Mouse (Mus musculus) left cerebral cortex, adult 2 months (tissue): Measurements from ENCODE around the gene Klk8. TPM values are rescaled to one million over a fixed set of nuclear protein-coding genes. Genes with fewer than 3 reads are reported as not detected.
A peak's percentile ranks its signal among the peaks of the same experiment; 100 is the strongest.

ENCODE experiments used
- DNase-seq, 2 experiments: peaks; one replicate each; pipeline ENCODE4 v3.0.0; 2021 to 2022; ENCODE audit warnings: low spot score in 2 of 2, mixed read lengths in 1 of 2; ENCODE audit errors: extremely low spot score in 1 of 2
- H3K27ac ChIP-seq: fragments of 200-600 bp; 2 replicates; pipeline ENCODE4 v1.8.1; 2022
- H3K4me3 ChIP-seq: fragments of 200-600 bp; 2 replicates; pipeline ENCODE4 v1.8.1; 2022
- CTCF ChIP-seq: fragments of 200-600 bp; IDR thresholded peaks from 2 replicates; pipeline ENCODE4 v1.8.1; 2022; ENCODE audit warnings: antibody characterized with exemption, mild to moderate bottlenecking, moderate library complexity
- intact Hi-C: fragments of 180-260 bp; cut with DNase I; formaldehyde crosslinking; loops from one replicate; pipeline ENCODE4 v1.15.1; 2025
- total RNA-seq, 2 experiments: library from RNA; stranded (reverse); gene quantifications; 2 replicates each; pipeline ENCODE4 v1.2.3; 2021

Gene Klk8
- total RNA-seq, 2 experiments from 2014 or later = 2.3 to 3.7 TPM

DNA sequence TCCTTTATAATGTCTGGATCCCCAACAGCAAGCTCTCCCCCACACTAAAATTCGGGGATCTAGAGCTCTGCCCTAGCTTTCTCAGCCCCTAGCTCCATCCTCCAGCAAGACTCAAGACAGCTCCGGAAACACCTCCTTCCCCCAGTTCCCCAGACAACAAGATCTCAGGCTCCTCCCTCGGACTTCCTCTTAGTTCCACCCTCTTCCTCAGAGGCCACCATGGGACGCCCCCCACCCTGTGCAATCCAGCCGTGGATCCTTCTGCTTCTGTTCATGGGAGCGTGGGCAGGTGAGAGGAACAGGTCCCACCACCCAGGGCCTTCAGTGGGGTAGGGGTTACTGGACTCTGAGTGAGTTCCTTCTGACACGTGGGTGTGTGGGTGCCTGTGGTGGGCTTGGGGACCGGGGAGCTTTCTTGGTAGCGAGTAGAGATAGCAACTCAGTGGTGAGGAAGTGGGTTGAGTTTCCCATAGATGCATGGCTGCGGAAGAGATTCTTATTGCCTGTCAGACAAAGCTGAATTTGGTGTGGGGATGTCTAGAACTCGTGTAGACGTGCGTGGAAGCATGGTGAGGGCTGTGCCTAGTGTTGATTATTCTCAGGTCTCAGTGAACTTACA lies 576 bp downstream of the Klk8 start:
- H3K27ac ChIP-seq = no peak overlapping the region
- TF ChIP-seq CTCF = no peak
- H3K4me3 ChIP-seq = peak overlapping the region; percentile 56; the same call in 1 of the 2 replicates
- intact Hi-C loops = no loop called here
- no peak for DNase-seq

DNA sequence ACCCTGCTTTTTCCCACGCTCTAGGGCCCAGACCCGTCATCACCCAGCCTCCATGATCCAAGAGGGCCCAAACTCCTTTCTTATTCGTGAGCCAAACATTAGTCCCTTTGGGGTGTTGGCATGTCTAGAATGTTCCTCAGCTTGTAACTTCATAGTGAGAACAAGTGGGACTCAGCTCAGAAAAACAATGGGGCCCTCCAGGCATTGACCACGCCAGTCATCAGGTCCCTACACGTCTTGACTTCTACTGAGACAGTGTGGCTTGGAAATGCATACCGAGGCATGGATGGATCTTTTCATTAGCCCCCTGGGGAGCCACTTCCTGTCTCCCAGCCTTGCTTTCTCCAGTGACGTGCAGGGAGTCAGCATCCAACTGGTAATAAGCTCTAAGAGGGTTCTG lies 2.5 kb downstream of the Klk8 start:
- TF ChIP-seq CTCF = no peak
- intact Hi-C loops = no loop called here
- no peak for DNase-seq
- no peak overlapping the region for H3K4me3 ChIP-seq
- H3K27ac ChIP-seq = no peak overlapping the region

DNA sequence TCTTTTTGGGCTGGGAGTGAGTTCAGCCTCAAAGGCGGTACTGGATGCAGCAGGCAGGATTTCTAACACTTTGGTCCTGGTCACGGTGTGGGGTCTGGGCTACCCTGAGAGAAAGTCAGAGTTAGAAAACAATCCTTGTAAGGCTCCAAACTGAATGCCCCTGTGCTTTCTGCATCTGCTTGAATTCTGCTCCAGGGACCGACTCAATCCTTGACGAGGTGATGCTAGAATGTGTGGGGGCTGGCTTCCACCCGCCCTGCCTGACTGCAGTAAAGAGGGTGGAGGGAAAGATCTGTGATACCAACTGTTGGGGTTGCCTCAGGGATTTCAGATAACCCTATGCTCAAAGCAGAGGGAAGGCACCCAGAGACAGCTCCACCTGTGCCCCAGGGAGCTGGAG lies 13.6 kb downstream of the Klk8 start, which contains the start of gene Klk7:
TSS of gene Klk7 (plus strand) at position 301 of the 400 bp plus-strand sequence.
- Histone ChIP-seq H3K27ac (no peak within 1 kb of the TSS), H3K4me3 (no peak within 1 kb of the TSS)
- intact Hi-C loops = no loop called here
- DNase-seq = no peak
- TF ChIP-seq CTCF = no peak

DNA sequence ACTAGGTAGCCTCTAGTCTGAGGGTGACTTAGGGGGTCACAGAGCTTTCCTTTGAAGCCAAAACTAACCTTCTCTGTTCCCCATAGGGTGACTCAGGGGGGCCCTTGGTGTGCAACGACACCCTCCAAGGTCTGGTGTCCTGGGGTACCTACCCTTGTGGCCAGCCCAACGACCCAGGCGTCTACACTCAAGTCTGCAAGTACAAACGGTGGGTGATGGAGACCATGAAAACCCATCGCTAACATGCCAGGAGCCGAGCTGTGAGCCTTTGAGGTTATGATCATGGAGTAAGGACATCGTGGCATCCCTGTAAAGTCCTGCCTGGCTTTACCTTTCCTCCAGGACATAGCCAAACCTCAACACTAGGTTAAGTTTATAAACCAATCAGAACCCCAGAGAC lies 17.8 kb downstream of the Klk8 start:
- intact Hi-C loops = no loop called here
- TF ChIP-seq CTCF = no peak
- Histone ChIP-seq H3K27ac (no peak overlapping the region), H3K4me3 (no peak overlapping the region)
- DNase-seq = no peak

DNA sequence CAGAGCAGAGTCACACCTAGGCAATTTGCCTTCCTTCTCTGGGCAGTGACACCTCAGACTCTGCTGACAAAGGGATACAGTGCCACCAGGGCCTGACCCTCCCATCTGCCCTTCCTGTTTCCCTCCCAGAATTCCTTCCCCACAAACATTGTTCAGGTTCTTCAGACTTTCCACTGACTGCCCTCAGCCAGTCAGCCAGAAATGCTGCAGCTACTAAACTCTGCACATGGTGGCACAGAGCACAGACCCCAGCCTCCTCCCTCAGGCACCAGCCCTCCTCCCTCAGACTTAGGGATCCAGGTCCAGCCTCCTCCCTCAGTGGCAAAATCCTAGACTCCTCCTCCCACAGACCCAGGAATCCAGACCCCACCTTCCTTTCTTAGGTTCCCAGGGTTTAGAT lies 19.4 kb downstream of the Klk8 start:
- no peak overlapping the region for H3K4me3 ChIP-seq
- no peak for DNase-seq
- intact Hi-C loops = no loop called here
- TF ChIP-seq CTCF = no peak
- no peak overlapping the region for H3K27ac ChIP-seq

DNA sequence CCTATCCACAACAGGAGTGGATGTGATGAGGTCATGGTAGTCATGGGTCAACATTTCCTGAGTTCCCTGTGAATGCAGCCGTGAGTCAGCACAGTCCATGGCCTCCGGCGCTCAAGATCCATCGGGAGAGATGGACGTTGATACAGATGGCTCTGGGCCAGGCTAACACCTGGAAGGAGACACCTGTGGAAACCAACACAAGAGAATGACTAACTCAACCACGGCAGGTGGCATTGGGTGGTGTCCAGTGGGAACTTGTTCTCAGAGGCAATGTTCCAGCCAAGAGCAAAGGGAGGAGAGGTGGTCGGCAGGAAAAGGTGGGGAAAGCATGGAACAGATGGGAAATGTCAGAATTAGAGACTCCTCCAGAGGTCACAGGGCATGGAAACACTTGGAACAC lies 24.2 kb downstream of the Klk8 start:
- intact Hi-C loops = no loop called here
- DNase-seq = no peak
- Histone ChIP-seq H3K27ac (no peak overlapping the region), H3K4me3 (no peak overlapping the region)
- no peak for TF ChIP-seq CTCF

DNA sequence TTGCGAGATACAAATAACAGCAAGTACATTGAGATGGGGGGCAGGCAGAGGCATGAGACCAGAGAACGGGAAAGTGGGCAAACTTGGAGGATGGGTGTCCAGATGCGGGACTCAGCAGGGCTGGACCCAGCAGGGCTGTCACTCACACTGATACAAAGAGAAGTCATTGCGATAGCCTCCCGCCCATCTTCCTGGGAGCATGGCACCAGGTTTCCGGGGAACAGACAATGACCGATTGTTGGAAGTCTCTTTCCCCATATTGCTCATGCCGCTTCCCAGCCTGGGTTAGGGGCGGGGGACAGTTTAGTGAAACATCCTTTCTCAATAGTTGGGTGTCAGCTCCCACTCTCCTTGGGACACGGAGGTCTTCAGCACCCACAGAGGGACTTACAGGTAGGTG lies 26.8 kb downstream of the Klk8 start, which contains the start of gene Klk6:
TSS of gene Klk6 (plus strand) at position 301 of the 400 bp plus-strand sequence.
- no peak within 1 kb of the TSS for H3K27ac ChIP-seq
- H3K4me3 ChIP-seq = no peak within 1 kb of the TSS
- no peak for TF ChIP-seq CTCF
- DNase-seq = no peak
- intact Hi-C loops = no loop called here

DNA sequence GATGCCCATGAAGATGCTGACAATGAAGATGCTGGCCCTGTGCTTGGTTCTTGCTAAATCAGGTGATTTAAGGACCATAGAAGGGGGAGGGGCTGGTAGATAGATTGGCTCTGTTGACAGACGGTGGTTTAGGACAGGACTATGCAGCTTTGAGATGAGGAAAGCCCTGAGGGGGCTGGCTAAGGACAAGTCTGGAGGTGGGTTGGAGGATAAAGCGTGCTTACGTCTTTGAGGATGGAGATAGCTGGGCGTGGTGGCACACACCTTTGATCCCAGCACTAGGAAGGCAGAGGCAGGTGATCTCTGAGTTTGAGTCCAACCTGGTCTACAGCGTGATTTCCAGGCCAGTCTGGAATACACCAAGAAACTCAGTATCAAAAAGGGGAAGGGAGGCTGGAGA lies 28.7 kb downstream of the Klk8 start:
- no peak overlapping the region for H3K27ac ChIP-seq
- no peak overlapping the region for H3K4me3 ChIP-seq
- no peak for DNase-seq
- no peak for TF ChIP-seq CTCF
- intact Hi-C loops = no loop called here

DNA sequence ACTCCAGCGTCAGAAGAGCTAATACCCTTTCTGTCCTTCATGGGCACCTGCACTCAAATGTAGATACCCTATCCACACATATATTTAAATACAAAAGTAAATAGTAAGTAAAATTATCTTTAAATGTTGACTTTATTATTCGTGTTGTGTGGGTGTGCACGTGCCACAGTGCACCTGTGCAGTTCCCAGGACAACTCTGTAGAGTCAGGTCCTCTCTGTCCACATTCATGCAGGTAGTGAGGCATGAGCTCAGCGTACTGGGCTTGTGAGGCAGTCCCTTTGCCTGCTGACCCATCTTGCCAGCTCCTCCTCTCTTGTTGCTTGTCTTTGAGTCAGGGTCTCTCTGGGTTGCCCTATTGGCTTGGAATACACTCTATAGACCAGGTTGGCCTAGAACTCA lies 30.3 kb downstream of the Klk8 start:
- Histone ChIP-seq H3K4me3 (no peak overlapping the region), H3K27ac (no peak overlapping the region)
- DNase-seq = no peak
- TF ChIP-seq CTCF = no peak
- intact Hi-C loops = no loop called here

DNA sequence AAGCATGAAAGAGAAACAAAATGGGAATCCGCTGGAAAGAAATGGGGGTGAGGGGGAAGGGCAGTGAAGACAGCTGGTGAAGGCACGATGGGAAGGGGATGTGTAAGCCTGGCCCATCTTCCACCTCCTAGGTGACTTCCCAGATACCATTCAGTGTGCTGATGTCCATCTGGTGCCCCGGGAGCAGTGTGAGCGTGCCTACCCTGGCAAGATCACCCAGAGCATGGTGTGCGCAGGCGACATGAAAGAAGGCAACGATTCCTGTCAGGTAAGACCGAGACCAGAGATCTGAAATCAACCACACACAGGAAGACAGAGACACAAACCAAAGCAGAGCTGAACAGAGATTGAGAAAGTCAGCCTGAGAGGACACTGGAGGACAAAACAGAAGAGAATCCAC lies 31.6 kb downstream of the Klk8 start:
- intact Hi-C loops = no loop called here
- DNase-seq = no peak
- Histone ChIP-seq H3K4me3 (no peak overlapping the region), H3K27ac (no peak overlapping the region)
- TF ChIP-seq CTCF = no peak

DNA sequence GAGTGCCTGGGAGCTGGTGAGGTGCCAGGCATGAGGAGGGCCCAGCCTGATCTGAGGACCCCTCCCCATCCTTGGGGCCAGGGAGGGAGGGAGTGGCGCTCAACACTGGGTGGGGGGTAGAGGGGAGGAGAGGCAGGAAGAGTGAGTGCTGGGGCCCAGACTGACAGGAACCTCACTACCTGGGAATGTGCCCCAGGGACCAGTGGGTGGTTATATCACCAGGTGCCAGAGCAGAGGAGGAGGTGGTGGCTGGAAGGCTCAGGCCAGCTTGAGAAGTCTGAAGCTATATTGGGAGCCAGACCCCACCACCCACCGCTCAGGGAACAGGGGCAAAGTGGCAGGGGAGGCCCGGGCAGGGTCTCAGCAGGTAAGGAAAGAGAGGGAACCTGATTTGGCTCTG lies 44.3 kb downstream of the Klk8 start, which contains the start of gene Klk5:
TSS of gene Klk5 (plus strand) at position 271 of the 400 bp plus-strand sequence.
- Histone ChIP-seq H3K27ac (no peak within 1 kb of the TSS), H3K4me3 (no peak within 1 kb of the TSS)
- no peak for DNase-seq
- intact Hi-C loops = no loop called here
- TF ChIP-seq CTCF = no peak

DNA sequence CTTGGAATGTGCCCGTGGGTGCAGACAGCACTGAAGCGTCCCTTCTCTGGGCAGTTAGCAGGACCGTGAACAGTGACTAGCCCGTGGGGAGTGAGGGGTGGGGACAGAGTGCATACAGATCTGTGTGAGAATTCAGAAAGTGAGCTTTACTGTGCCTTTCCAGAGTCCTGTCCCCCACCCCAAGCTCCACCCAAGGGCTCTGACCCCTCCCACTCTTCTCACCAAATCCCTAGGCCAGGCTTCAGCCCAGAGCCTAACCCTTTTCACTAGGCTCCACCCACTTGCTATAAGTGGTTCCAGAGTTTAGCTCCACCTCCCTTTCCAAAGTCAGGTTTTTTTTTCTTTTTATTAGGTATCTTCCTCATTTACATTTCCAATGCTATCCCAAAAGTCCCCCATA lies 46.4 kb downstream of the Klk8 start:
- intact Hi-C loops = no loop called here
- Histone ChIP-seq H3K4me3 (no peak overlapping the region), H3K27ac (no peak overlapping the region)
- no peak for TF ChIP-seq CTCF
- no peak for DNase-seq

DNA sequence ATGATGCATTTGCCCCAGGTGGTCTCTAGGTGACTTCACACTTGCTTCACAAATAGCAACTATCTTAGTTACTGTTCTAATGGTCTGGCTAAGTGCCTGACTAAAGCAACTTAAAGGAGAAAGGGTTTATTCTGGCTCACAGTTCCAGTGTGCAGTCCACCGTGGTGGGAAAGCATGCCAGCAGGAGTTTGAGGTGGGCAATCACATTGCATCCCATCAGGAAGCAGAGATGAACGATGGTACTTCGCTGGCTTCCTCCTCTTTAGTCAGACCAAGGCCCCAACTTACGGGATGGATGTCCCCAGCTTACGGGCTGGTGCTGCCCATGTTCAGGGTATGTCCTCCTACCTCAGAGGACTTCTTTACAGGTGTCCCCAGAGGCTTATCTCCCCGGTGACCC lies 54.2 kb downstream of the Klk8 start:
- no peak overlapping the region for H3K27ac ChIP-seq
- intact Hi-C loops = no loop called here
- no peak for DNase-seq
- no peak overlapping the region for H3K4me3 ChIP-seq
- TF ChIP-seq CTCF = no peak

Other genes starting within 250 kb of the Klk8 start
- 1 to 10 TPM; 5.2 to 5.5 TPM for gene Zfp658, start 235.3 kb upstream of the Klk8 start, total RNA-seq
- gene Zfp719, start 218.0 kb upstream of the Klk8 start, total RNA-seq = 10 to 100 TPM; 14.5 to 16.2 TPM
- gene Zfp819, start 190.4 kb upstream of the Klk8 start, total RNA-seq = under 1 TPM; 0.16 to 0.25 TPM
- gene Ceacam18, start 162.9 kb upstream of the Klk8 start, total RNA-seq = not detected
- 1 to 10 TPM; 1.3 to 1.5 TPM for gene Siglece, start 137.4 kb upstream of the Klk8 start, total RNA-seq
- 1 to 10 TPM; 8.5 to 8.9 TPM for gene Ctu1, start 125.6 kb upstream of the Klk8 start, total RNA-seq
- gene Klk14, start 107.2 kb upstream of the Klk8 start, total RNA-seq = not detected
- not detected for gene Klk13, start 85.0 kb upstream of the Klk8 start, total RNA-seq
- not detected for gene Klk12, start 28.7 kb upstream of the Klk8 start, total RNA-seq
- not detected for gene Klk11, start 23.0 kb upstream of the Klk8 start, total RNA-seq
- not detected for gene Klk10, start 16.5 kb upstream of the Klk8 start, total RNA-seq
- gene Klk9, start 5.7 kb upstream of the Klk8 start, total RNA-seq = not detected
- not detected for gene Klk7, start 13.7 kb downstream of the Klk8 start, total RNA-seq
- gene Klk6, start 26.9 kb downstream of the Klk8 start, total RNA-seq = 1 to 10 TPM in 1 of 2 experiments, not detected in 1; 2.0 TPM
- gene Klk5, start 44.4 kb downstream of the Klk8 start, total RNA-seq = not detected
- not detected for gene Klk4, start 83.6 kb downstream of the Klk8 start, total RNA-seq
- not detected for gene Klk15, start 136.2 kb downstream of the Klk8 start, total RNA-seq
- not detected for gene Klk1b8, start 153.1 kb downstream of the Klk8 start, total RNA-seq
- not detected for gene Klk1b1, start 169.2 kb downstream of the Klk8 start, total RNA-seq
- gene Klk1b9, start 178.5 kb downstream of the Klk8 start, total RNA-seq = not detected
- gene Klk1b11, start 198.3 kb downstream of the Klk8 start, total RNA-seq = not detected
- gene Klk1b26, start 214.6 kb downstream of the Klk8 start, total RNA-seq = not detected